In the genomic region with DNA sequence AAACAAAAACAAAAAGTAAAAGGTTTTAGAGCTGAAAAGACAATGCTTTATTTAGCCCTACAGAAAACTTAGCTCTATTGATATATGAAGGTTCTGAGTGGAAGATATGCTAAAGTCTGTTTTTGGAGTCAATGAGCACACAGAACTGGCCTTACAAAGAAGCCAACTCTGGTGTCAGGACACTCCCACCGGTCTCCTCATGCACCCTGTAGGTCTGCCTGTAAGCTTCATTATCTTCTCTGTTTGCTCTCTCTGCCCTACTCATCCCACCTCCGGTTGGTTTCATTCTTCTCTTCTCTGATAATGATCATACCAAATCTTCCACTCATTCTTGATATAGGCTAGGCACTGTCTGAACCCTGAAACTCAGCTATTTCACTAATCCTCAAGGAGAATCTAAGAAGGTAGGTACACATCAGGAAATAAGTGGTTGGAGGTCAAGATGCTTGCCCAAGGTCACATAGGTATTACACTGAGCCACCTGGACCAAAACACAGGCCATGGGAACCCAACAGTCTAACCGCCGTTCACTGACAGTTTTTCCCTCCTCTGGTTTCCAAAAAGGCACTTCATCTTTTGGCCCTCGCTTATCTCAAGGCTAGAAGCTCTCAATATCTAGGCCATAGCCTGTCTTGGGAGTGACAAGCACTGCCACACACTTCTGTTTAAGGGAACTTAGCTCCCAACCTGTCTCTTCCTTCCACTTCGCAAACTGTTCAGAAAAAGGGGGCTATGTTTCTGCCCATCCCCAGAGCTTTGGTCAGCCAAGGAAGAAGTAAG, we compare ENCODE assay signal across 10 mouse cellular contexts. TPM values are rescaled to one million over a fixed set of nuclear protein-coding genes. Genes with fewer than 3 reads are reported as not detected.
DNase-seq lines count a peak whose midpoint lies in the region; ATAC-seq and TF ChIP-seq lines count a peak whose summit lies in the region.
"Had no signal": no experiment of that assay in that cellular context is flagged by ENCODE, and none has a peak within 500 bp of the region (broad histone marks: within the 10 kb centered on the region; RNA-seq: fewer than 3 reads in every experiment).

No protein-coding gene starts in this region.

- H3K27me3 ChIP-seq in heart, embryonic 14.5 days (ENCODE audit: control insufficient read depth, insufficient read depth, low read length), result no peaks in the 10 kb centered on the region
- no peaks in the 10 kb centered on the region for H3K27me3 ChIP-seq in MEL (ENCODE audit: control insufficient read depth in 1 of 2, insufficient read depth in 2 of 2, low read length in 2 of 2)
- no peaks in the 10 kb centered on the region for H3K27me3 ChIP-seq in hindbrain, embryonic 11.5 days (ENCODE audit: control insufficient read depth, insufficient read depth, low read length)
- peaks cover 6% of the 10 kb centered on the region; the same call in 1 of the 2 replicates for H3K27me3 ChIP-seq in midbrain, embryonic 10.5 days (ENCODE audit: low read depth, poor library complexity, severe bottlenecking)
- H3K27me3 ChIP-seq: Patski had no signal

- peaks cover 3% of the 10 kb centered on the region; the same call in 1 of the 2 replicates for H3K79me2 ChIP-seq in MEL (ENCODE audit: control insufficient read depth, insufficient read depth, low read length, poor library complexity)

- no peak overlapping the region for H3K27ac ChIP-seq in heart, embryonic 14.5 days (replicated peaks in 1 of 2; ENCODE audit: control insufficient read depth in 1 of 2, insufficient read depth in 1 of 2, low read depth in 2 of 2, low read length in 2 of 2)
- H3K27ac ChIP-seq in MEL (ENCODE audit: control insufficient read depth, low read depth, low read length), result peak overlapping the region; percentile 69
- no peak overlapping the region for H3K27ac ChIP-seq in hindbrain, embryonic 11.5 days (ENCODE audit: low read depth, low read length)
- H3K27ac ChIP-seq in midbrain, embryonic 10.5 days (replicated peaks), result no peak overlapping the region; the same call in 1 of the 2 replicates

- no peak for ATAC-seq in heart, embryonic 14.5 days (ENCODE audit: insufficient number of reproducible peaks, insufficient read depth, low FRiP score, low read depth)
- ATAC-seq in hindbrain, embryonic 11.5 days (ENCODE audit: low FRiP score), result no peak

- TF ChIP-seq RAD21 in MEL (IDR thresholded peaks at IDR 0.05; ENCODE audit: low read depth, low read length), result no peak

- H3K36me3 ChIP-seq in heart, embryonic 14.5 days (ENCODE audit: control insufficient read depth, insufficient read depth, low read length), result peaks cover 35% of the 10 kb centered on the region
- peaks cover 0 to 5% of the 10 kb centered on the region in 2 experiments; a peak in 2 of 4 replicates for H3K36me3 ChIP-seq in MEL (ENCODE audit: control insufficient read depth in 1 of 2, insufficient read depth in 2 of 2, low read length in 2 of 2)
- 0 out of 2 replicates have a peak, but pooled peaks cover 2% of the 10 kb centered on the region for H3K36me3 ChIP-seq in hindbrain, embryonic 11.5 days (ENCODE audit: control insufficient read depth, insufficient read depth, low read length)
- H3K36me3 ChIP-seq in midbrain, embryonic 10.5 days, result peaks cover 26% of the 10 kb centered on the region

- peak; percentile 13 to 51; a peak in 3 of 4 replicates for TF ChIP-seq EP300 in MEL (IDR thresholded peaks at IDR 0.05; ENCODE audit: low read depth in 1 of 2, low read length in 2 of 2)

- peak overlapping the region; percentile 57 to 92 for H3K4me3 ChIP-seq in heart, embryonic 14.5 days (ENCODE audit: control insufficient read depth in 1 of 2, insufficient read depth in 1 of 2, low read depth in 1 of 2, low read length in 2 of 2)
- peak overlapping the region; percentile 78 to 88 for H3K4me3 ChIP-seq in MEL (ENCODE audit: control insufficient read depth in 1 of 2, insufficient read depth in 1 of 2, low read depth in 2 of 2, low read length in 2 of 2)
- peak overlapping the region; percentile 78 for H3K4me3 ChIP-seq in hindbrain, embryonic 11.5 days (ENCODE audit: low read depth, low read length)
- peak overlapping the region; percentile 92 for H3K4me3 ChIP-seq in midbrain, embryonic 10.5 days

- H3K4me1 ChIP-seq in heart, embryonic 14.5 days (ENCODE audit: control insufficient read depth in 2 of 2, insufficient read depth in 2 of 2, low read length in 2 of 2), result peaks cover 7 to 20% of the 10 kb centered on the region in 2 experiments
- H3K4me1 ChIP-seq in MEL (ENCODE audit: control insufficient read depth in 1 of 2, insufficient read depth in 2 of 2, low read length in 2 of 2), result peaks cover 0 to 5% of the 10 kb centered on the region in 2 experiments; a peak in 2 of 4 replicates
- H3K4me1 ChIP-seq in hindbrain, embryonic 11.5 days (replicated peaks; ENCODE audit: control insufficient read depth, insufficient read depth, low read length), result peaks cover 2% of the 10 kb centered on the region; the same call in 1 of the 2 replicates
- peaks cover 36% of the 10 kb centered on the region for H3K4me1 ChIP-seq in midbrain, embryonic 10.5 days

- TF ChIP-seq POLR2A in MEL (IDR thresholded peaks at IDR 0.05; ENCODE audit: control insufficient read depth in 1 of 2, insufficient read depth in 1 of 2, low read depth in 1 of 2, low read length in 2 of 2, poor library complexity in 1 of 2), result no peak

- H3K9me3 ChIP-seq in heart, embryonic 14.5 days (ENCODE audit: control insufficient read depth, low read length), result no peaks in the 10 kb centered on the region
- H3K9me3 ChIP-seq in MEL (replicated peaks; ENCODE audit: insufficient read depth, low read length), result no peaks in the 10 kb centered on the region
- no peaks in the 10 kb centered on the region for H3K9me3 ChIP-seq in hindbrain, embryonic 11.5 days (ENCODE audit: control insufficient read depth, low read length)
- H3K9me3 ChIP-seq in midbrain, embryonic 10.5 days (replicated peaks), result no peaks in the 10 kb centered on the region

- peak overlapping the region; percentile 94 for H3K4me2 ChIP-seq in heart, embryonic 14.5 days (ENCODE audit: low read length)
- peak overlapping the region; percentile 95 for H3K4me2 ChIP-seq in hindbrain, embryonic 11.5 days (replicated peaks; ENCODE audit: low read depth, low read length)

- WGBS in heart, embryonic 14.5 days, result 59% methylated on average over 6 of the region's 6 CpGs
- 79% methylated on average over 6 of the region's 6 CpGs for WGBS in hindbrain, embryonic 11.5 days
- 80% methylated on average over 6 of the region's 6 CpGs for WGBS in midbrain, embryonic 10.5 days

- intact Hi-C loops in heart, postnatal 25 days (cut with DNase I), result no loop called here

- peak overlapping the region; percentile 87 for H3K9ac ChIP-seq in heart, embryonic 14.5 days (ENCODE audit: low read length)
- peak overlapping the region; percentile 82 for H3K9ac ChIP-seq in MEL (ENCODE audit: control insufficient read depth, low read depth, low read length, poor library complexity, severe bottlenecking)
- no peak overlapping the region; the same call in 1 of the 2 replicates for H3K9ac ChIP-seq in hindbrain, embryonic 11.5 days (ENCODE audit: low read depth, low read length)

- DNase-seq in heart, postnatal 25 days (ENCODE audit: low spot score), result no peak
- peak; percentile 78 for DNase-seq in MEL (ENCODE audit: low read depth, low spot score)
- DNase-seq in hindbrain, embryonic 11.5 days (ENCODE audit: low spot score), result no peak
- no peak for DNase-seq in midbrain, embryonic 10.5 days (ENCODE audit: low spot score)
- no peak for DNase-seq in frontal cortex, postnatal 14 days (ENCODE audit: low spot score in 2 of 2)
- DNase-seq in cerebellum, adult 9-10 months, result no peak
- DNase-seq in spleen, postnatal 10 days (ENCODE audit: low spot score in 2 of 2), result no peak

- TF ChIP-seq CTCF in MEL (IDR thresholded peaks at IDR 0.05 in 2 of 3, conservative IDR thresholded peaks at IDR 0.05 in 1 of 3; ENCODE audit: control insufficient read depth in 1 of 3, insufficient read depth in 1 of 3, low read depth in 2 of 3, low read length in 3 of 3, poor library complexity in 1 of 3, severe bottlenecking in 1 of 3), result no peak

TF ChIP-seq in MEL, 35 proteins besides CTCF, POLR2A, EP300 and RAD21 (continues in another document):
- 0 out of 2 replicates have a peak, but pooled peaks have one; percentile 37 for TF ChIP-seq HCFC1 (IDR thresholded peaks at IDR 0.05; ENCODE audit: low read depth, low read length)
- peak; percentile 67 for TF ChIP-seq SIN3A (IDR thresholded peaks at IDR 0.05; ENCODE audit: low read length)
- no peak for TF ChIP-seq ZKSCAN1 (IDR thresholded peaks at IDR 0.05; ENCODE audit: low read depth, low read length)
- TF ChIP-seq TBP (IDR thresholded peaks at IDR 0.05; ENCODE audit: low read depth, low read length), result peak; percentile 40
- no peak for TF ChIP-seq ZNF384 (IDR thresholded peaks at IDR 0.05; ENCODE audit: low read depth, low read length)
- TF ChIP-seq MAZ (IDR thresholded peaks at IDR 0.05; ENCODE audit: low read depth, low read length), result 0 out of 2 replicates have a peak, but pooled peaks have one; percentile 25
- peak; percentile 67; the same call in 1 of the 2 replicates for TF ChIP-seq MXI1 (IDR thresholded peaks at IDR 0.05; ENCODE audit: low read depth, low read length)

RNA-seq across cellular contexts. Expression of a gene that starts 1.4 kb away (rescaled TPM):
- 36.4 and 40.3 TPM in 2 replicates for polyA plus RNA-seq in heart, embryonic 14.5 days (2014; fragmentation: Nextera tagmentation; extraction: Ambion mirVana)
- total RNA-seq in heart, postnatal 25 days (2021), result 10 to 100 TPM; 41.7 to 44.0 TPM
- total RNA-seq in MEL (2012; rRNA removed), result 46.3 and 47.1 TPM in 2 replicates
- 10 to 100 TPM in 1 of 2 experiments, not detected in 1; 87.6 TPM for polyA plus RNA-seq in MEL (2012; ENCODE audit: insufficient read depth in 1 of 2, insufficient read length in 2 of 2, low read depth in 1 of 2, low replicate concordance in 2 of 2, missing spikeins in 1 of 2)
- polyA plus RNA-seq in hindbrain, embryonic 11.5 days (2014; fragmentation: Nextera tagmentation; extraction: Ambion mirVana), result 28.1 and 30.0 TPM in 2 replicates
- polyA plus RNA-seq in midbrain, embryonic 10.5 days (2016; fragmentation: Nextera tagmentation; extraction: Ambion mirVana), result 26.4 and 30.2 TPM in 2 replicates

RNA-seq across cellular contexts. Expression of a gene that starts 28.4 kb away (rescaled TPM):
- polyA plus RNA-seq in heart, embryonic 14.5 days (2014; fragmentation: Nextera tagmentation; extraction: Ambion mirVana), result not detected in 2 replicates
- total RNA-seq in heart, postnatal 25 days (2021), result not detected
- total RNA-seq in MEL (2012; rRNA removed), result not detected in 2 replicates
- polyA plus RNA-seq in MEL (2012; ENCODE audit: insufficient read depth in 1 of 2, insufficient read length in 2 of 2, low read depth in 1 of 2, low replicate concordance in 2 of 2, missing spikeins in 1 of 2), result not detected
- 9.5 and 9.7 TPM in 2 replicates for polyA plus RNA-seq in hindbrain, embryonic 11.5 days (2014; fragmentation: Nextera tagmentation; extraction: Ambion mirVana)
- 11.8 and 18.9 TPM in 2 replicates for polyA plus RNA-seq in midbrain, embryonic 10.5 days (2016; fragmentation: Nextera tagmentation; extraction: Ambion mirVana)
- polyA plus RNA-seq: gonadal fat pad, adult 2 months; Patski had no signal

RNA-seq across cellular contexts. Expression of a gene that starts 57.9 kb away (rescaled TPM):
- polyA plus RNA-seq in heart, embryonic 14.5 days (2014; fragmentation: Nextera tagmentation; extraction: Ambion mirVana), result not detected in 2 replicates
- total RNA-seq in heart, postnatal 25 days (2021), result not detected
- not detected in 2 replicates for total RNA-seq in MEL (2012; rRNA removed)
- polyA plus RNA-seq in MEL (2012; ENCODE audit: insufficient read depth in 1 of 2, insufficient read length in 2 of 2, low read depth in 1 of 2, low replicate concordance in 2 of 2, missing spikeins in 1 of 2), result not detected
- not detected in 2 replicates for polyA plus RNA-seq in hindbrain, embryonic 11.5 days (2014; fragmentation: Nextera tagmentation; extraction: Ambion mirVana)
- not detected in 2 replicates for polyA plus RNA-seq in midbrain, embryonic 10.5 days (2016; fragmentation: Nextera tagmentation; extraction: Ambion mirVana)
- polyA plus RNA-seq: gonadal fat pad, adult 2 months; Patski had no signal

Comparison
In these comparisons a context has a peak if more than half of its experiments do, and no peak if none do; other contexts are left out.
1. RNA of a gene that starts 28.4 kb away (polyA plus RNA-seq): 11.8 to 18.9 TPM in midbrain, embryonic 10.5 days and 9.5 to 9.7 TPM in hindbrain, embryonic 11.5 days; not detected in MEL and not detected in heart, embryonic 14.5 days; every median in the first group is over 10 times any median in the second.
2. Peak in every context shown above with its lines, with median percentiles within 50 percentile points of each other: H3K4me3 ChIP-seq.